Mouse (Mus musculus) lung, postnatal 36 days (tissue): ENCODE measurements around the gene Ddx4.

Experiments used
- DNase-seq: peaks from one replicate; pipeline ENCODE4 v3.0.0; 2022; ENCODE audit warnings: mixed read lengths

The Ddx4 gene

DNA sequence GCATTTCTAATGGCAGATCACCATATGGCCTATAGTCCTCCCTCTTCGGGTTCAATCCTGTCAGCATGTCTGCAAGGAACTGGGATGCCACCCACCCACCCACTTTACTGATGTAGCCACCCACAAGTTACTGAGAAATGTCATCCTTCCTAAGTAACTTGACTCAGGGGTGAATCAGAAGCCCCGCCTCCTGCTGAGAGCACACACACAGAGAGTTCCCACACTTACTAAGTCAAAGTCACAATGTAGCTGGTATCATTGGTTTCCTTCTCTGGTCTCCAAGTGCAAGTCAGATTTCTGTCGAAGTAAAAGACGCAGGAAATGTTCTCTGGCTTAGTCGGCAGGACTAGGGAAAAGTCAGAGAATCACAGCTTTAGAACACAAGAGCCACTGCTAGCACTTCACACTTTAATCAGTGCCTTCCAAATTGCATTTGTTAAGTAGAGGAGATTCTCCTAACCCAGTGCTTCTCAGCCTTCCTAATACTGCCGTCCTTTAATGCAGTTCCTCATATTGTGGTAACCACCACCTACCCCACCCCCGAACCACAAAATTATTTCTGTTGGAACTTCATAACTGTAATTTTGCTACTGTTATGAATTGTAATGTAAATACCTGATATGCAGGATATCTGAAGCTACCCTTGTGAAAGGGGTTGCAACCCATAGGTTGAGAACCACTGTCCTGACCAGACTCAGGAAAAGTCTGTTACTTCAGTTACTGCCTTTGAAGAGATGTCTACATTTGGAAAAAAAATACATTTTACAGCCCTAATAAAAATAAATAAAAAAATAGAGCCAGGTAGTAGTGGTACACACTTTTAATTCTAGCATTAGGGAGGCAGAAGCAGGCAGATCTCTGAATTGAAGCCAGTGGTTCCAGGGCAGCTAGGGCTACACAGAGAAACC lies 100.4 kb downstream of the Ddx4 start:
- DNase-seq, result no peak
